Mouse (Mus musculus) telencephalon, adult 2 months (tissue): ENCODE results near the gene Cd80.
A peak's percentile ranks its signal among the peaks of the same experiment; 100 is the strongest.
"Not testable (repeated sequence)": the region's sequence is repeated elsewhere in the genome, so short reads cannot be mapped to it uniquely, and the experiment has no call there.

Source experiments
- DNase-seq: peaks from one replicate; pipeline ENCODE4 v3.0.0-alpha.2; 2011; ENCODE audit warnings: low read depth, low spot score

Gene Cd80

GRCm38 (mm10) chr16:38472507-38472873, 17.1 kb downstream of the Cd80 start:
- no peak for DNase-seq

GRCm38 (mm10) chr16:38473661-38474060, 18.3 kb downstream of the Cd80 start:
- no peak for DNase-seq

- no peak for DNase-seq
Observed at GRCm38 (mm10) chr16:38474677-38475286, 19.4 kb downstream of the Cd80 start.

GRCm38 (mm10) chr16:38475681-38476311, 20.4 kb downstream of the Cd80 start:
- no peak for DNase-seq

- peak; percentile 8 for DNase-seq
Observed at GRCm38 (mm10) chr16:38476312-38477240, 21.2 kb downstream of the Cd80 start.

- DNase-seq, result not testable (repeated sequence)
Observed at GRCm38 (mm10) chr16:38477241-38477608, 21.9 kb downstream of the Cd80 start.

GRCm38 (mm10) chr16:38478296-38478695, 22.9 kb downstream of the Cd80 start:
- no peak for DNase-seq

GRCm38 (mm10) chr16:38481327-38481726, 26.0 kb downstream of the Cd80 start:
- no peak for DNase-seq

GRCm38 (mm10) chr16:38482780-38483562, 27.6 kb downstream of the Cd80 start:
- DNase-seq, result no peak

- no peak for DNase-seq
Observed at GRCm38 (mm10) chr16:38483582-38484309, 28.4 kb downstream of the Cd80 start.

GRCm38 (mm10) chr16:38492551-38492950, 37.2 kb downstream of the Cd80 start:
- DNase-seq, result no peak

- peak; percentile 35 for DNase-seq
Observed at GRCm38 (mm10) chr16:38493890-38494289, 38.5 kb downstream of the Cd80 start.

- DNase-seq, result no peak
Observed at GRCm38 (mm10) chr16:38496604-38497140, 41.3 kb downstream of the Cd80 start.

GRCm38 (mm10) chr16:38502469-38502868, 47.1 kb downstream of the Cd80 start:
- no peak for DNase-seq

- DNase-seq, result no peak
Observed at GRCm38 (mm10) chr16:38503528-38503927, 48.2 kb downstream of the Cd80 start.

GRCm38 (mm10) chr16:38506041-38506634, 50.8 kb downstream of the Cd80 start:
- peak; percentile 42 for DNase-seq

GRCm38 (mm10) chr16:38510846-38511245, 55.5 kb downstream of the Cd80 start:
- no peak for DNase-seq

- no peak for DNase-seq
Observed at GRCm38 (mm10) chr16:38519140-38519539, 63.8 kb downstream of the Cd80 start.

GRCm38 (mm10) chr16:38521211-38521987, 66.0 kb downstream of the Cd80 start:
- DNase-seq, result no peak
